Mouse (Mus musculus): ENCODE measurements at regions not wholly inside any gene's neighbourhood (a gene's known extent, or its start where the extent isn't known, plus 50 kb on each side); places are given as distances from the start of the nearest gene placed in this dataset.

DNA sequence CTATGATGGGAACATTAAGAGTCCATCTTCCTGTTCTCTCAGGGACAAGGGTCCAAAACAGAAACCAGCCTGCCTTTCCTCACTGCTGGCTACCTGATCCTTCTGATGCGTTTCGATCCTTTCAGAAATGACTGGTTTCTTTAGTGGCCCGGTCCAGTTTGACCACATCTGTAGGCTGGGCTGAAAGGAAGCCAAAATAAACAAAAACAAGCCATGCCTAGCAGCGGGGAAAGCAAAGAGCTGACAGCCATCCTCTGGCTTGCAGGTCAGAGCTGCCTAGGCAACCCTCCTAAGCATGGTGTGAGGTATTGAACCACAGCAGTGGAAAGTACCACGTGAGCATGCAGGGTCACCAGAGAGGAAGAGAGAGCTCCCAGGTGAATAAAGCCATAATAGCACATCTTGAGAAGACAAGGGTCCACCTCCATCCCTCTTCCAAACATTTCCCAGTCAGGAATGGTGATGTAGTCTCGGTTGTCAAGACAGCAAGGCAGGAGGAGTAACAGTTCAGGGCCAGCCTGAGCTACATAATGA lies 146.6 kb downstream of the Rybp start:
- TF ChIP-seq CTCF (IDR thresholded peaks at IDR 0.05; ENCODE audit: insufficient read depth, low read depth, low read length): no peak
- no peak for TF ChIP-seq POLR2A (IDR thresholded peaks at IDR 0.05; ENCODE audit: insufficient read depth, low read depth, low read length)

All from olfactory bulb, adult 2 months (tissue).